In the genomic region with DNA sequence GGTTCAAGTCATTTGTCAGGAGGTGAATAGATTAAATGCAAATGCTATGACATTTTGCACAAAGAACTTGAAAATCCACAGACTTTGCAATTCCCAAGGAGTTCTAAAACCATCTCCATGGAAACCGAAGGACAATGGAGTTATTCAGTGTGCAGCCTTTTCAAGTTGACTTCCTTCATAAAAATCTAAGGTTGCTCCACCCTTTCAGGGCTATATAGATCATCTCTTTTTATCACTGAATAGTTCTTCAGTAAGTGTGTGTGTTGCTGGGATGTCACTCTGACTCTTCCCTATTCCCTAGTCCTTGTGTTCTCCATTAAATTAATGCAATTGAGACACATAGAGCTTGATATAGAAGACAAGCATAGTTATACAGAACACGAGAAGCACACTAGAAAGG, we compare ENCODE assay signal across 27 mouse cellular contexts.
DNase-seq lines count a peak whose midpoint lies in the region; ATAC-seq and TF ChIP-seq lines count a peak whose summit lies in the region.
"Had no signal": no experiment of that assay in that cellular context is flagged by ENCODE, and none has a peak within 500 bp of the region (broad histone marks: within the 10 kb centered on the region; RNA-seq: fewer than 3 reads in every experiment).

No protein-coding gene starts in this region.

- no peaks in the 10 kb centered on the region for H3K36me3 ChIP-seq in forebrain, postnatal 0 days (ENCODE audit: insufficient read depth)
- H3K36me3 ChIP-seq in forebrain, embryonic 15.5 days = no peaks in the 10 kb centered on the region
- no peaks in the 10 kb centered on the region for H3K36me3 ChIP-seq in midbrain, embryonic 12.5 days
- no peaks in the 10 kb centered on the region for H3K36me3 ChIP-seq in midbrain, embryonic 16.5 days (ENCODE audit: control insufficient read depth, insufficient read depth, low read length)
- H3K36me3 ChIP-seq: heart, embryonic 13.5 days; neural tube, embryonic 13.5 days had no signal

- no peaks in the 10 kb centered on the region for H3K9me3 ChIP-seq in forebrain, postnatal 0 days (ENCODE audit: low read length)
- no peaks in the 10 kb centered on the region for H3K9me3 ChIP-seq in forebrain, embryonic 15.5 days
- H3K9me3 ChIP-seq in midbrain, embryonic 12.5 days = no peaks in the 10 kb centered on the region
- no peaks in the 10 kb centered on the region for H3K9me3 ChIP-seq in midbrain, embryonic 16.5 days (replicated peaks; ENCODE audit: control insufficient read depth, low read length, poor library complexity, severe bottlenecking)
- H3K9me3 ChIP-seq: heart, embryonic 13.5 days; neural tube, embryonic 13.5 days had no signal

- no peak overlapping the region for H3K27ac ChIP-seq in forebrain, postnatal 0 days (ENCODE audit: low read depth, low read length)
- no peak overlapping the region for H3K27ac ChIP-seq in forebrain, embryonic 15.5 days (replicated peaks)
- H3K27ac ChIP-seq in midbrain, embryonic 12.5 days (replicated peaks) = no peak overlapping the region
- H3K27ac ChIP-seq in midbrain, embryonic 16.5 days (ENCODE audit: low read length) = no peak overlapping the region
- H3K27ac ChIP-seq: heart, embryonic 13.5 days; liver, embryonic 14.5 days; macrophage; neural tube, embryonic 13.5 days had no signal

- no peaks in the 10 kb centered on the region for H3K4me1 ChIP-seq in forebrain, postnatal 0 days (ENCODE audit: insufficient read depth)
- no peaks in the 10 kb centered on the region for H3K4me1 ChIP-seq in forebrain, embryonic 15.5 days
- H3K4me1 ChIP-seq in midbrain, embryonic 12.5 days = no peaks in the 10 kb centered on the region; the same call in 1 of the 2 replicates
- no peaks in the 10 kb centered on the region for H3K4me1 ChIP-seq in midbrain, embryonic 16.5 days (ENCODE audit: control insufficient read depth, insufficient read depth, low read length)
- H3K4me1 ChIP-seq: heart, embryonic 13.5 days; neural tube, embryonic 13.5 days had no signal

- TF ChIP-seq CTCF in forebrain, postnatal 0 days (IDR thresholded peaks at IDR 0.05; ENCODE audit: low read depth) = no peak

- peak; percentile 13 for DNase-seq in forebrain, postnatal 0 days
- peak; percentile 10 for DNase-seq in brain, embryonic 18.5 days (ENCODE audit: low read depth, low spot score)
- DNase-seq in mesoderm, embryonic 11.5 days (ENCODE audit: low read depth, low spot score) = peak; percentile 38
- DNase-seq in left cerebral cortex, adult 11 months (ENCODE audit: low spot score) = no peak
- DNase-seq: adrenal gland, adult 8-10 months; B cell, adult 2 months; cerebellum, adult 11-12 months; cerebellum, adult 9-11 months; gastrocnemius, postnatal 10 days; heart, postnatal 10 days; kidney, adult 11 months; kidney, postnatal 14 days; layer of hippocampus, adult 9-11 months; liver; lung, adult 2 months; lung, postnatal 10 days had no signal

- H3K9ac ChIP-seq in forebrain, postnatal 0 days = no peak overlapping the region
- no peak overlapping the region for H3K9ac ChIP-seq in forebrain, embryonic 15.5 days (replicated peaks)
- no peak overlapping the region for H3K9ac ChIP-seq in midbrain, embryonic 12.5 days (replicated peaks)
- H3K9ac ChIP-seq in midbrain, embryonic 16.5 days (ENCODE audit: low read depth, low read length) = no peak overlapping the region
- H3K9ac ChIP-seq: heart, embryonic 13.5 days; liver, embryonic 14.5 days; neural tube, embryonic 13.5 days had no signal

- no peaks in the 10 kb centered on the region for H3K27me3 ChIP-seq in forebrain, postnatal 0 days (ENCODE audit: insufficient read depth, low read length)
- no peaks in the 10 kb centered on the region for H3K27me3 ChIP-seq in forebrain, embryonic 15.5 days
- no peaks in the 10 kb centered on the region for H3K27me3 ChIP-seq in midbrain, embryonic 12.5 days
- H3K27me3 ChIP-seq in midbrain, embryonic 16.5 days (ENCODE audit: control insufficient read depth, insufficient read depth, low read depth, low read length) = no peaks in the 10 kb centered on the region
- H3K27me3 ChIP-seq: heart, embryonic 13.5 days; neural tube, embryonic 13.5 days had no signal

- 62% methylated on average over 2 of the region's 2 CpGs for WGBS in forebrain, postnatal 0 days
- 55% methylated on average over 2 of the region's 2 CpGs for WGBS in forebrain, embryonic 15.5 days
- WGBS in midbrain, embryonic 12.5 days = 61% methylated on average over 2 of the region's 2 CpGs
- WGBS in midbrain, embryonic 16.5 days = 53% methylated on average over 2 of the region's 2 CpGs

- peak; percentile 61; the same call in 1 of the 2 replicates for ATAC-seq in forebrain, postnatal 0 days
- no peak for ATAC-seq in forebrain, embryonic 15.5 days (replicated peaks)
- ATAC-seq in midbrain, embryonic 12.5 days (ENCODE audit: low FRiP score, low read depth) = 0 out of 2 replicates have a peak, but pooled peaks have one; percentile 49
- no peak for ATAC-seq in midbrain, embryonic 16.5 days
- ATAC-seq in erythroblast, adult 5-6 weeks (replicated peaks; ENCODE audit: low FRiP score, poor library complexity, severe bottlenecking) = no peak
- ATAC-seq: activated CD4-positive, CD25-positive, alpha-beta regulatory T cell, adult 4 months; inflammation-experienced regulatory T-cells, adult 6 months had no signal

- H3K4me2 ChIP-seq in forebrain, postnatal 0 days (ENCODE audit: low read depth) = no peak overlapping the region
- H3K4me2 ChIP-seq in forebrain, embryonic 15.5 days (replicated peaks) = no peak overlapping the region
- no peak overlapping the region for H3K4me2 ChIP-seq in midbrain, embryonic 12.5 days (replicated peaks)
- no peak overlapping the region for H3K4me2 ChIP-seq in midbrain, embryonic 16.5 days (ENCODE audit: low read length)
- H3K4me2 ChIP-seq: heart, embryonic 13.5 days; neural tube, embryonic 13.5 days had no signal

- H3K4me3 ChIP-seq in forebrain, postnatal 0 days (ENCODE audit: low read depth, low read length) = no peak overlapping the region
- H3K4me3 ChIP-seq in forebrain, embryonic 15.5 days = no peak overlapping the region
- H3K4me3 ChIP-seq in midbrain, embryonic 12.5 days = no peak overlapping the region
- H3K4me3 ChIP-seq in midbrain, embryonic 16.5 days (ENCODE audit: low read depth, low read length) = no peak overlapping the region
- H3K4me3 ChIP-seq: heart, embryonic 13.5 days; myocyte; neural tube, embryonic 13.5 days had no signal

Comparison
In these comparisons a context has a peak if more than half of its experiments do, and no peak if none do; other contexts are left out.
1. ATAC-seq: peak in forebrain, postnatal 0 days (single experiment) and midbrain, embryonic 12.5 days (single experiment); none in forebrain, embryonic 15.5 days (single experiment), midbrain, embryonic 16.5 days (single experiment) and erythroblast, adult 5-6 weeks (single experiment).